Mouse (Mus musculus) urinary bladder, adult 18-20 months (tissue): ENCODE results near the gene Fgfrl1.

Experiments
- DNase-seq, 2 experiments: peaks; one replicate each; pipeline ENCODE4 v3.0.0; 2022; ENCODE audit warnings: low spot score in 2 of 2, mixed read lengths in 2 of 2

Fgfrl1 gene

GRCm38 (mm10) chr5:108692271-108692670 lies at the start of gene Fgfrl1:
TSS of gene Fgfrl1 (plus strand) at chr5:108692382.
- peak; percentile 44 to 61 for DNase-seq

- no peak for DNase-seq
Measured at GRCm38 (mm10) chr5:108643674-108644073, 48.5 kb upstream of the Fgfrl1 start.

GRCm38 (mm10) chr5:108645651-108646342 lies 46.4 kb upstream of the Fgfrl1 start:
- no peak for DNase-seq

GRCm38 (mm10) chr5:108646343-108646660 lies 45.9 kb upstream of the Fgfrl1 start:
- DNase-seq, result no peak

GRCm38 (mm10) chr5:108647311-108647710 lies 44.9 kb upstream of the Fgfrl1 start:
- DNase-seq, result no peak

GRCm38 (mm10) chr5:108647820-108648465 lies 44.2 kb upstream of the Fgfrl1 start:
- no peak for DNase-seq

- no peak for DNase-seq
Measured at GRCm38 (mm10) chr5:108648937-108649576, 43.1 kb upstream of the Fgfrl1 start.

- no peak for DNase-seq
Measured at GRCm38 (mm10) chr5:108650341-108650740, 41.8 kb upstream of the Fgfrl1 start.

- DNase-seq, result no peak
Measured at GRCm38 (mm10) chr5:108651136-108651720, 41.0 kb upstream of the Fgfrl1 start.

GRCm38 (mm10) chr5:108651823-108652222 lies 40.4 kb upstream of the Fgfrl1 start:
- DNase-seq, result no peak

GRCm38 (mm10) chr5:108653341-108653740 lies 38.8 kb upstream of the Fgfrl1 start:
- DNase-seq, result no peak

GRCm38 (mm10) chr5:108654444-108654990 lies 37.7 kb upstream of the Fgfrl1 start:
- no peak for DNase-seq

- DNase-seq, result no peak
Measured at GRCm38 (mm10) chr5:108655381-108655780, 36.8 kb upstream of the Fgfrl1 start.

- no peak for DNase-seq
Measured at GRCm38 (mm10) chr5:108655891-108656650, 36.1 kb upstream of the Fgfrl1 start.

- no peak for DNase-seq
Measured at GRCm38 (mm10) chr5:108657406-108657805, 34.8 kb upstream of the Fgfrl1 start.

GRCm38 (mm10) chr5:108658611-108659010 lies 33.6 kb upstream of the Fgfrl1 start:
- no peak for DNase-seq

- DNase-seq, result no peak
Measured at GRCm38 (mm10) chr5:108659698-108660631, 32.2 kb upstream of the Fgfrl1 start, which contains the start of gene Idua. TSS of gene Idua (plus strand) at chr5:108660331.

GRCm38 (mm10) chr5:108660632-108661268 lies 31.4 kb upstream of the Fgfrl1 start:
- DNase-seq, result peak; percentile 89 to 95

- no peak for DNase-seq
Measured at GRCm38 (mm10) chr5:108662772-108663171, 29.4 kb upstream of the Fgfrl1 start.

GRCm38 (mm10) chr5:108665066-108665465 lies 27.1 kb upstream of the Fgfrl1 start:
- DNase-seq, result no peak
